Mouse (Mus musculus) stomach, embryonic 15.5 days (tissue): ENCODE data around the gene Fam189a1. TPM values are rescaled to one million over a fixed set of nuclear protein-coding genes. Genes with fewer than 3 reads are reported as not detected.

Source experiments
- ATAC-seq: fragments of 200-750 bp; cut with Nextera tagmentation; 2 replicates; pipeline ENCODE4 v1.8.0; 2017; ENCODE audit warnings: low read depth, moderate number of reproducible peaks, moderate TSS enrichment; ENCODE audit not compliant: insufficient read depth, low FRiP score
- H3K27ac ChIP-seq: fragments of 300-500 bp; sonication (generic); 2 replicates; pipeline ENCODE4 v1.5.1; 2015; ENCODE audit warnings: mild to moderate bottlenecking, inconsistent platforms
- H3K27me3 ChIP-seq: fragments of 300-500 bp; sonication (generic); replicated peaks from 2 replicates; pipeline ENCODE4 v1.6.1; 2015; ENCODE audit warnings: inconsistent platforms
- H3K36me3 ChIP-seq: fragments of 300-500 bp; sonication (generic); 2 replicates; pipeline ENCODE4 v1.6.1; 2015; ENCODE audit warnings: inconsistent platforms
- H3K4me1 ChIP-seq: fragments of 300-500 bp; sonication (generic); 2 replicates; pipeline ENCODE4 v1.6.1; 2015; ENCODE audit warnings: inconsistent platforms
- H3K4me2 ChIP-seq: fragments of 300-500 bp; sonication (generic); 2 replicates; pipeline ENCODE4 v1.6.1; 2015; ENCODE audit warnings: mild to moderate bottlenecking, inconsistent platforms
- H3K4me3 ChIP-seq: fragments of 300-500 bp; sonication (generic); replicated peaks from 2 replicates; pipeline ENCODE4 v1.5.1; 2015; ENCODE audit warnings: inconsistent platforms
- H3K9ac ChIP-seq: fragments of 300-500 bp; sonication (generic); 2 replicates; pipeline ENCODE4 v1.6.1; 2015; ENCODE audit warnings: inconsistent platforms
- H3K9me3 ChIP-seq: fragments of 300-500 bp; sonication (generic); 2 replicates; pipeline ENCODE4 v1.6.1; 2016; ENCODE audit warnings: inconsistent platforms
- WGBS: fragments of 180-500 bp; shearing (Covaris S2); methylation state at CpG from one replicate; pipeline ENCODE4 v1.1.7; 2015; 5-methylcytosine and 5-hydroxymethylcytosine counted together
- polyA plus RNA-seq: library from polyadenylated mRNA; unstranded; fragments of >200 nt; fragmentation: Nextera tagmentation; extraction: Ambion mirVana; gene quantifications from 2 replicates; pipeline ENCODE4 v1.2.1, GENCODE M21; 2015

Gene Fam189a1
- polyA plus RNA-seq, 1 experiment from 2014 or later: 0.74 TPM

GRCm38 (mm10) chr7:64930980-64931379 lies 225.4 kb downstream of the Fam189a1 start:
- Histone ChIP-seq H3K36me3 (no peaks in the 10 kb centered on the region), H3K4me1 (no peaks in the 10 kb centered on the region), H3K27ac (no peak overlapping the region), H3K9me3 (no peaks in the 10 kb centered on the region), H3K4me2 (no peak overlapping the region), H3K27me3 (no peaks in the 10 kb centered on the region), H3K9ac (no peak overlapping the region), H3K4me3 (no peak overlapping the region)
- ATAC-seq: no peak
- 57% methylated on average over 4 of the region's 4 CpGs for whole genome bisulfite sequencing

- H3K27me3 ChIP-seq: no peaks in the 10 kb centered on the region
- H3K9me3 ChIP-seq: no peaks in the 10 kb centered on the region
- no peak overlapping the region for H3K9ac ChIP-seq
- H3K36me3 ChIP-seq: no peaks in the 10 kb centered on the region
- WGBS: 78% methylated on average over 5 of the region's 5 CpGs
- ATAC-seq: no peak
- no peak overlapping the region for H3K4me2 ChIP-seq
- H3K4me3 ChIP-seq: no peak overlapping the region
- H3K27ac ChIP-seq: no peak overlapping the region
- no peaks in the 10 kb centered on the region for H3K4me1 ChIP-seq
Observed at GRCm38 (mm10) chr7:64923918-64924317, 232.5 kb downstream of the Fam189a1 start.

- no peak for ATAC-seq
- Histone ChIP-seq H3K36me3 (no peaks in the 10 kb centered on the region), H3K27me3 (no peaks in the 10 kb centered on the region), H3K4me3 (no peak overlapping the region), H3K27ac (no peak overlapping the region), H3K9ac (no peak overlapping the region), H3K4me2 (no peak overlapping the region), H3K9me3 (no peaks in the 10 kb centered on the region), H3K4me1 (no peaks in the 10 kb centered on the region)
- 80% methylated on average over 13 of the region's 13 CpGs for WGBS
Observed at GRCm38 (mm10) chr7:64921189-64921588, 235.2 kb downstream of the Fam189a1 start.

GRCm38 (mm10) chr7:64920735-64921134 lies 235.6 kb downstream of the Fam189a1 start:
- H3K36me3 ChIP-seq: no peaks in the 10 kb centered on the region
- no peaks in the 10 kb centered on the region for H3K9me3 ChIP-seq
- H3K27me3 ChIP-seq: no peaks in the 10 kb centered on the region
- no peak overlapping the region for H3K4me2 ChIP-seq
- 86% methylated on average over 5 of the region's 5 CpGs for WGBS
- H3K4me3 ChIP-seq: no peak overlapping the region
- ATAC-seq: no peak
- no peak overlapping the region for H3K9ac ChIP-seq
- no peaks in the 10 kb centered on the region for H3K4me1 ChIP-seq
- no peak overlapping the region for H3K27ac ChIP-seq

GRCm38 (mm10) chr7:64916654-64917053 lies 239.7 kb downstream of the Fam189a1 start:
- Histone ChIP-seq H3K4me3 (no peak overlapping the region), H3K27me3 (no peaks in the 10 kb centered on the region), H3K4me1 (no peaks in the 10 kb centered on the region), H3K9me3 (no peaks in the 10 kb centered on the region), H3K36me3 (no peaks in the 10 kb centered on the region), H3K4me2 (no peak overlapping the region), H3K9ac (no peak overlapping the region), H3K27ac (no peak overlapping the region)
- WGBS: 42% methylated on average over 7 of the region's 7 CpGs
- no peak for ATAC-seq

- no peak overlapping the region for H3K4me3 ChIP-seq
- no peak overlapping the region for H3K27ac ChIP-seq
- H3K9ac ChIP-seq: no peak overlapping the region
- H3K4me2 ChIP-seq: no peak overlapping the region
- 64% methylated on average over 2 of the region's 2 CpGs for WGBS
- no peak for ATAC-seq
- H3K27me3 ChIP-seq: no peaks in the 10 kb centered on the region
- H3K4me1 ChIP-seq: no peaks in the 10 kb centered on the region
- no peaks in the 10 kb centered on the region for H3K36me3 ChIP-seq
- H3K9me3 ChIP-seq: no peaks in the 10 kb centered on the region
Observed at GRCm38 (mm10) chr7:64915121-64915520, 241.2 kb downstream of the Fam189a1 start.

- Histone ChIP-seq H3K4me1 (no peaks in the 10 kb centered on the region), H3K27me3 (no peaks in the 10 kb centered on the region), H3K9ac (no peak overlapping the region), H3K27ac (no peak overlapping the region), H3K36me3 (no peaks in the 10 kb centered on the region), H3K4me2 (no peak overlapping the region), H3K9me3 (no peaks in the 10 kb centered on the region), H3K4me3 (no peak overlapping the region)
- WGBS: 74% methylated on average over 2 of the region's 2 CpGs
- ATAC-seq: no peak
Observed at GRCm38 (mm10) chr7:64911945-64912344, 244.4 kb downstream of the Fam189a1 start.

- no peak overlapping the region for H3K9ac ChIP-seq
- H3K27ac ChIP-seq: no peak overlapping the region
- no peak for ATAC-seq
- no peaks in the 10 kb centered on the region for H3K9me3 ChIP-seq
- H3K36me3 ChIP-seq: no peaks in the 10 kb centered on the region
- no peak overlapping the region for H3K4me3 ChIP-seq
- 87% methylated on average over 2 of the region's 2 CpGs for WGBS
- no peaks in the 10 kb centered on the region for H3K27me3 ChIP-seq
- H3K4me2 ChIP-seq: no peak overlapping the region
- no peaks in the 10 kb centered on the region for H3K4me1 ChIP-seq
Observed at GRCm38 (mm10) chr7:64910208-64910607, 246.2 kb downstream of the Fam189a1 start.

- H3K36me3 ChIP-seq: no peaks in the 10 kb centered on the region
- WGBS: 45% methylated on average over 5 of the region's 5 CpGs
- H3K4me1 ChIP-seq: no peaks in the 10 kb centered on the region
- no peaks in the 10 kb centered on the region for H3K9me3 ChIP-seq
- H3K4me2 ChIP-seq: no peak overlapping the region
- no peaks in the 10 kb centered on the region for H3K27me3 ChIP-seq
- no peak overlapping the region for H3K4me3 ChIP-seq
- no peak for ATAC-seq
- H3K9ac ChIP-seq: no peak overlapping the region
- no peak overlapping the region for H3K27ac ChIP-seq
Observed at GRCm38 (mm10) chr7:64906955-64907354, 249.4 kb downstream of the Fam189a1 start.

- Histone ChIP-seq H3K9me3 (no peaks in the 10 kb centered on the region), H3K36me3 (no peaks in the 10 kb centered on the region), H3K4me3 (no peak overlapping the region), H3K4me2 (no peak overlapping the region), H3K9ac (no peak overlapping the region), H3K4me1 (no peaks in the 10 kb centered on the region), H3K27me3 (no peaks in the 10 kb centered on the region), H3K27ac (no peak overlapping the region)
- 66% methylated on average over 3 of the region's 3 CpGs for WGBS
- no peak for ATAC-seq
Observed at GRCm38 (mm10) chr7:64905506-64905905, 250.9 kb downstream of the Fam189a1 start.

- Histone ChIP-seq H3K4me3 (no peak overlapping the region), H3K9me3 (no peaks in the 10 kb centered on the region), H3K4me2 (no peak overlapping the region), H3K27ac (no peak overlapping the region), H3K36me3 (no peaks in the 10 kb centered on the region), H3K4me1 (no peaks in the 10 kb centered on the region; the same call in 1 of the 2 replicates), H3K9ac (no peak overlapping the region), H3K27me3 (no peaks in the 10 kb centered on the region)
- no peak for ATAC-seq
- WGBS: 86% methylated on average over 2 of the region's 2 CpGs
Observed at GRCm38 (mm10) chr7:64900249-64900648, 256.1 kb downstream of the Fam189a1 start.

- H3K4me1 ChIP-seq: no peaks in the 10 kb centered on the region; the same call in 1 of the 2 replicates
- H3K9me3 ChIP-seq: no peaks in the 10 kb centered on the region
- H3K9ac ChIP-seq: no peak overlapping the region
- H3K4me2 ChIP-seq: no peak overlapping the region
- no peak overlapping the region for H3K27ac ChIP-seq
- H3K27me3 ChIP-seq: no peaks in the 10 kb centered on the region
- no peaks in the 10 kb centered on the region for H3K36me3 ChIP-seq
- 85% methylated on average over 6 of the region's 6 CpGs for WGBS
- ATAC-seq: no peak
- H3K4me3 ChIP-seq: no peak overlapping the region
Observed at GRCm38 (mm10) chr7:64896587-64896986, 259.8 kb downstream of the Fam189a1 start.

- no peaks in the 10 kb centered on the region for H3K27me3 ChIP-seq
- no peak overlapping the region for H3K9ac ChIP-seq
- no peaks in the 10 kb centered on the region for H3K36me3 ChIP-seq
- H3K4me3 ChIP-seq: no peak overlapping the region
- 17% methylated on average over 5 of the region's 5 CpGs for WGBS
- no peaks in the 10 kb centered on the region; the same call in 1 of the 2 replicates for H3K4me1 ChIP-seq
- H3K9me3 ChIP-seq: no peaks in the 10 kb centered on the region
- H3K4me2 ChIP-seq: no peak overlapping the region
- no peak overlapping the region for H3K27ac ChIP-seq
- ATAC-seq: no peak; the same call in 1 of the 2 replicates
Observed at GRCm38 (mm10) chr7:64895685-64896101, 260.7 kb downstream of the Fam189a1 start.
